Mouse (Mus musculus): ENCODE measurements around the gene Atp8a2. TPM values are rescaled to one million over a fixed set of nuclear protein-coding genes. Genes with fewer than 3 reads are reported as not detected.

The Atp8a2 gene
- total and polyA plus RNA-seq, 3 experiments = 0.11 TPM; not detected in 2

DNA sequence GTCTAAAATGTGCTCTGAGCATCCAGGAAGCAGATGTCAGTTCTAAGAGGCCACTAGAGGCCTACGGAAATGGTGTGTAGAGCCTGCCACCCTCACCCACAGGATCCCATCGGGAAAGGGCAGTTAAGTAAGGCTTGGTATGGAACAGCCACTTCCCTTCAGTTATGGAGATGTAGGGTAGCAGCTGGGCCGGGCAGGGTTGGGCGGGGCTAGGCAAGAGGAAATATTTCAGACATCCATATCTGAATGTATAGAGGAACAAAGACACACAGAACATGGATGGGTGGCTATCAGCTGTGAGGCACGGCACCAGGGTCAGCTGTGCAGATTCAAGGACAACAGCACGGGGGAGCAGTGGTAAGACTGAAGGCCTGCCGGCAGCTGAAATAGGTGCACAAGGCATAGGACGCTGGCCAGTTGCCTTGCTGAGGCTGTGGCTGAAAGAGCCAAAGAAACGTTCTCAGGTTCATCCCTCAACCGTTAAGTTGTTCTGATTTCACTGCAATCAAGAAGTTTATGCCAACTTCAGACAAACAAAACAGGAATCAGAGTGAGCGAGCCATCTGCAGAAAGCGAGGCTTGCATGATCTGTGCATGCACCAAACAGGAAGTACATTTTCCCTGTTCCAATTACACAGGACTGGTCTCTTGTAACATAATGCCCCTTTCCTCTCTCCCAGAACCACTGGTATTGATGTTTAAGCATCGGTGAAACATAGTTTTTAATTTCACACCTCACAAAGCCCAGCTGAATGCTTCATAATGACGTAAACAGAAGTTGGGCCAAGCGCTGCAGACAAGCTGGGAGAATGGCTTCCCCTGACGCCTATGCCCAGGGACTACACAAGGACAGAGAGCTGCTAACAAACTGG is 549.9 kb downstream of the Atp8a2 start:
- DNase-seq (ENCODE audit: low spot score) (no peak), ATAC-seq (ENCODE audit: extremely low read depth, insufficient number of reproducible peaks, low FRiP score, poor library complexity, severe bottlenecking) (no peak)
- H3K27me3 ChIP-seq (ENCODE audit: insufficient read depth, low read length) = no peaks in the 10 kb centered on the region
- no peaks in the 10 kb centered on the region for H3K9me3 ChIP-seq (replicated peaks)
- no peak overlapping the region for H3K4me3 ChIP-seq (ENCODE audit: low read depth, low read length)
- H3K4me1 ChIP-seq (ENCODE audit: insufficient read depth, low read depth, low read length) = no peaks in the 10 kb centered on the region
- no peaks in the 10 kb centered on the region for H3K36me3 ChIP-seq (replicated peaks)
- TF ChIP-seq TAL1 (conservative IDR thresholded peaks at IDR 0.05; ENCODE audit: low read depth, low read length) (no peak), CTCF (IDR thresholded peaks at IDR 0.05; ENCODE audit: low read depth, low read length) (no peak), GATA1 (IDR thresholded peaks at IDR 0.05; ENCODE audit: borderline replicate concordance, low read length) (no peak), POLR2AphosphoS5 (IDR thresholded peaks at IDR 0.05; ENCODE audit: insufficient replicate concordance, low read depth, low read length) (no peak), GATA2 (IDR thresholded peaks at IDR 0.05; ENCODE audit: borderline replicate concordance, low read depth, low read length) (no peak)

GRCm38 (mm10) chr14:59644896-59645295 is 552.1 kb downstream of the Atp8a2 start:
- H3K9me3 ChIP-seq (replicated peaks) = no peaks in the 10 kb centered on the region
- H3K4me3 ChIP-seq (ENCODE audit: low read depth, low read length) = no peak overlapping the region
- no peak for DNase-seq (ENCODE audit: low spot score)
- TF ChIP-seq CTCF (IDR thresholded peaks at IDR 0.05; ENCODE audit: low read depth, low read length) = no peak
- no peaks in the 10 kb centered on the region for H3K4me1 ChIP-seq (ENCODE audit: insufficient read depth, low read depth, low read length)
- no peak for ATAC-seq (ENCODE audit: extremely low read depth, insufficient number of reproducible peaks, low FRiP score, poor library complexity, severe bottlenecking)
- no peaks in the 10 kb centered on the region for H3K36me3 ChIP-seq (replicated peaks)
- H3K27me3 ChIP-seq (ENCODE audit: insufficient read depth, low read length) = no peaks in the 10 kb centered on the region

DNA sequence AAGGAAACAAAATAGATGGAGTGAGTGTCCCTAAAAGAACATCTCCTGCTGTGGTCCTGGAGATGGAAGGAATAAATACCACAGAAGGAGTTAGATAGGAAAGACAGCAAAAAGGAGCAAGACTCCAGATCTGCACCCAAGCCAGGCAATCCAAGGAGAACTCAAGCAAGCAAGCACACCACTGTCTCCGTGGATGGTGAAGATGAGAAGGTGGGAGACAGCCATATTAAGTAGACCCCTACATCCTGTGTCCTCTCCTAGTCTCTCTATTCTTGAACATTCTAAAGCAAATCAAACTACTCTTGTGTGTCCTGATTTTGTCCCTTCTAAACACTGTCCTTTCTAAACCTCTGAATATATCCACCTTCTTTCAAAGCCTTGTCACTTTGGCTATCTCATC is 552.8 kb downstream of the Atp8a2 start:
- DNase-seq (ENCODE audit: low spot score) (no peak), ATAC-seq (ENCODE audit: extremely low read depth, insufficient number of reproducible peaks, low FRiP score, poor library complexity, severe bottlenecking) (no peak)
- Histone ChIP-seq H3K27me3 (ENCODE audit: insufficient read depth, low read length) (no peaks in the 10 kb centered on the region), H3K9me3 (replicated peaks) (no peaks in the 10 kb centered on the region), H3K4me3 (ENCODE audit: low read depth, low read length) (no peak overlapping the region), H3K4me1 (ENCODE audit: insufficient read depth, low read depth, low read length) (no peaks in the 10 kb centered on the region), H3K36me3 (replicated peaks) (no peaks in the 10 kb centered on the region)
- TF ChIP-seq GATA2 (IDR thresholded peaks at IDR 0.05; ENCODE audit: borderline replicate concordance, low read depth, low read length) = no peak
- no peak for TF ChIP-seq CTCF (IDR thresholded peaks at IDR 0.05; ENCODE audit: low read depth, low read length)
- TF ChIP-seq POLR2AphosphoS5 (IDR thresholded peaks at IDR 0.05; ENCODE audit: insufficient replicate concordance, low read depth, low read length) = no peak
- no peak for TF ChIP-seq GATA1 (IDR thresholded peaks at IDR 0.05; ENCODE audit: borderline replicate concordance, low read length)
- no peak for TF ChIP-seq TAL1 (conservative IDR thresholded peaks at IDR 0.05; ENCODE audit: low read depth, low read length)

DNA sequence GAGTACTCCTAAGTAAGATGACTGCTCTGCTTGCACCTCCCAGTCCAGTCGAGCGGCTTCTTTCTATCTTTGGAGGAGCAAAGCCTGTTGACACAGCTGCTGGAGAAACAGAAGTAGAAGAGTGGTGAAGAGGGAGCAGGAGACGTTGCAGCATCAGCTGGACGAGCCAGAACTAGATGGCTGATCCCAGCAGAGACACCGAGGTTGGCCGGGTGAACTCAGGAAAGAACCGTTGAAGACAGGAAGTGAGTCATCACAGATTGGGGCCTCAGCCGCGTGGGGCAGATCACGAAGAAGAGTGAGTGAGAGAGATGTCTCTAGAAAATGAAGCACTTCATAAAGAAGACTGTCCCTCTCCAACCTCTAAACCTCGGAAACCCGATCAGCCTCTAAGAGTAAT is 553.4 kb downstream of the Atp8a2 start:
- TF ChIP-seq CTCF (IDR thresholded peaks at IDR 0.05; ENCODE audit: low read depth, low read length) (no peak), GATA2 (IDR thresholded peaks at IDR 0.05; ENCODE audit: borderline replicate concordance, low read depth, low read length) (no peak), POLR2AphosphoS5 (IDR thresholded peaks at IDR 0.05; ENCODE audit: insufficient replicate concordance, low read depth, low read length) (no peak), TAL1 (conservative IDR thresholded peaks at IDR 0.05; ENCODE audit: low read depth, low read length) (no peak)
- no peaks in the 10 kb centered on the region for H3K36me3 ChIP-seq (replicated peaks)
- ATAC-seq (ENCODE audit: extremely low read depth, insufficient number of reproducible peaks, low FRiP score, poor library complexity, severe bottlenecking) (peak; percentile 63), DNase-seq (ENCODE audit: low spot score) (no peak)
- H3K4me1 ChIP-seq (ENCODE audit: insufficient read depth, low read depth, low read length) = no peaks in the 10 kb centered on the region
- no peaks in the 10 kb centered on the region for H3K27me3 ChIP-seq (ENCODE audit: insufficient read depth, low read length)
- H3K4me3 ChIP-seq (ENCODE audit: low read depth, low read length) = no peak overlapping the region
- H3K9me3 ChIP-seq (replicated peaks) = no peaks in the 10 kb centered on the region

GRCm38 (mm10) chr14:59641856-59642255 is 555.1 kb downstream of the Atp8a2 start:
- ATAC-seq (ENCODE audit: extremely low read depth, insufficient number of reproducible peaks, low FRiP score, poor library complexity, severe bottlenecking) = no peak
- Histone ChIP-seq H3K36me3 (replicated peaks) (no peaks in the 10 kb centered on the region), H3K4me1 (ENCODE audit: insufficient read depth, low read depth, low read length) (no peaks in the 10 kb centered on the region), H3K27me3 (ENCODE audit: insufficient read depth, low read length) (no peaks in the 10 kb centered on the region), H3K4me3 (ENCODE audit: low read depth, low read length) (no peak overlapping the region), H3K9me3 (replicated peaks) (no peaks in the 10 kb centered on the region)
- no peak for TF ChIP-seq GATA1 (IDR thresholded peaks at IDR 0.05; ENCODE audit: borderline replicate concordance, low read length)
- no peak for TF ChIP-seq CTCF (IDR thresholded peaks at IDR 0.05; ENCODE audit: low read depth, low read length)
- no peak for TF ChIP-seq GATA2 (IDR thresholded peaks at IDR 0.05; ENCODE audit: borderline replicate concordance, low read depth, low read length)
- TF ChIP-seq POLR2AphosphoS5 (IDR thresholded peaks at IDR 0.05; ENCODE audit: insufficient replicate concordance, low read depth, low read length) = no peak
- DNase-seq (ENCODE audit: low spot score) = no peak

- TF ChIP-seq CTCF (IDR thresholded peaks at IDR 0.05; ENCODE audit: low read depth, low read length) (no peak), GATA2 (IDR thresholded peaks at IDR 0.05; ENCODE audit: borderline replicate concordance, low read depth, low read length) (no peak), GATA1 (IDR thresholded peaks at IDR 0.05; ENCODE audit: borderline replicate concordance, low read length) (no peak)
- DNase-seq (ENCODE audit: low spot score) = no peak
- H3K4me1 ChIP-seq (ENCODE audit: insufficient read depth, low read depth, low read length) = no peaks in the 10 kb centered on the region
- no peaks in the 10 kb centered on the region for H3K36me3 ChIP-seq (replicated peaks)
- H3K4me3 ChIP-seq (ENCODE audit: low read depth, low read length) = no peak overlapping the region
- H3K27me3 ChIP-seq (ENCODE audit: insufficient read depth, low read length) = no peaks in the 10 kb centered on the region
- no peak for ATAC-seq (ENCODE audit: extremely low read depth, insufficient number of reproducible peaks, low FRiP score, poor library complexity, severe bottlenecking)
- H3K9me3 ChIP-seq (replicated peaks) = no peaks in the 10 kb centered on the region
Measured at GRCm38 (mm10) chr14:59638906-59639703, 557.9 kb downstream of the Atp8a2 start.
